Mouse (Mus musculus) limb, embryonic 14.5 days (tissue): Measurements from ENCODE around the gene Higd1a. TPM values are rescaled to one million over a fixed set of nuclear protein-coding genes. Genes with fewer than 3 reads are reported as not detected.
A peak's percentile ranks its signal among the peaks of the same experiment; 100 is the strongest.

Experiments
- ATAC-seq: fragments of 200-750 bp; cut with Nextera tagmentation; 2 replicates; pipeline ENCODE4 v1.8.0; 2017; ENCODE audit warnings: low read depth, moderate number of reproducible peaks, moderate TSS enrichment; ENCODE audit not compliant: low FRiP score
- DNase-seq: peaks from one replicate; pipeline ENCODE4 v3.0.0-alpha.2; 2015; ENCODE audit warnings: low spot score
- H3K27ac ChIP-seq: fragments of 300-500 bp; sonication (generic); replicated peaks from 2 replicates; pipeline ENCODE4 v1.5.1; 2014; ENCODE audit warnings: low read depth, mild to moderate bottlenecking, low read length, moderate library complexity, mixed read lengths
- H3K27me3 ChIP-seq: fragments of 300-500 bp; sonication (generic); 2 replicates; pipeline ENCODE4 v1.6.1; 2014; ENCODE audit warnings: low read length, mixed read lengths; ENCODE audit not compliant: control insufficient read depth, insufficient read depth
- H3K36me3 ChIP-seq: fragments of 300-500 bp; sonication (generic); 2 replicates; pipeline ENCODE4 v1.6.1; 2014; ENCODE audit warnings: mild to moderate bottlenecking, low read length, moderate library complexity, mixed read lengths; ENCODE audit not compliant: control insufficient read depth, insufficient read depth
- H3K4me1 ChIP-seq: fragments of 300-500 bp; sonication (generic); 2 replicates; pipeline ENCODE4 v1.6.1; 2014; ENCODE audit warnings: antibody characterized with exemption, low read length, mixed read lengths; ENCODE audit not compliant: control insufficient read depth, insufficient read depth
- H3K4me2 ChIP-seq: fragments of 300-500 bp; sonication (generic); replicated peaks from 2 replicates; pipeline ENCODE4 v1.6.1; 2014; ENCODE audit warnings: low read depth, mild to moderate bottlenecking, low read length, moderate library complexity; ENCODE audit not compliant: severe bottlenecking
- H3K4me3 ChIP-seq: fragments of 300-500 bp; sonication (generic); replicated peaks from 2 replicates; pipeline ENCODE4 v1.5.1; 2014; ENCODE audit warnings: low read length
- H3K9ac ChIP-seq: fragments of 300-500 bp; sonication (generic); 2 replicates; pipeline ENCODE4 v1.6.1; 2014; ENCODE audit warnings: mild to moderate bottlenecking, low read depth, low read length, moderate library complexity; ENCODE audit not compliant: severe bottlenecking
- H3K9me3 ChIP-seq: fragments of 300-500 bp; sonication (generic); 2 replicates; pipeline ENCODE4 v1.6.1; 2016; ENCODE audit warnings: low read length; ENCODE audit not compliant: control insufficient read depth
- POLR2A ChIP-seq: fragments of 200-500 bp; IDR thresholded peaks from 2 replicates; pipeline ENCODE4 v1.8.0; 2012; ENCODE audit warnings: inconsistent platforms, mild to moderate bottlenecking, moderate library complexity, borderline replicate concordance; ENCODE audit not compliant: insufficient read depth, insufficient read length; ENCODE audit errors: extremely low read depth
- WGBS: fragments of 180-500 bp; shearing (Covaris S2); extraction: QIAGEN DNeasy Blood & Tissue Kit; methylation state at CpG from one replicate; pipeline ENCODE4 v1.1.7; 2014; 5-methylcytosine and 5-hydroxymethylcytosine counted together
- polyA plus RNA-seq, 2 experiments: library from polyadenylated mRNA; depleted of rRNA in 1 of 2; stranded (reverse) in 1 of 2; unstranded in 1 of 2; fragments of >200 nt; fragmentation: Nextera tagmentation in 1 of 2; extraction: Ambion mirVana in 1 of 2; gene quantifications; 2 replicates each; pipeline versions ENCODE4 v1.2.1 to v1.2.3; 2012 to 2014

Higd1a gene
- polyA plus RNA-seq, 2 experiments, result 71.0 to 235 TPM

- DNase-seq, result no peak
- no peak overlapping the region for H3K4me2 ChIP-seq
- WGBS, result 83% methylated on average over 11 of the region's 11 CpGs
Observed at GRCm38 (mm10) chr9:121833825-121834224, 24.3 kb downstream of the Higd1a start.

GRCm38 (mm10) chr9:121830956-121831293, 27.2 kb downstream of the Higd1a start:
- Histone ChIP-seq H3K9ac (no peak overlapping the region), H3K36me3 (no peaks in the 10 kb centered on the region), H3K9me3 (no peaks in the 10 kb centered on the region), H3K4me3 (no peak overlapping the region), H3K27me3 (no peaks in the 10 kb centered on the region), H3K27ac (no peak overlapping the region), H3K4me2 (no peak overlapping the region), H3K4me1 (no peaks in the 10 kb centered on the region)
- DNase-seq, result peak; percentile 68
- ATAC-seq, result peak; percentile 57; the same call in 1 of the 2 replicates
- no peak for TF ChIP-seq POLR2A
- 19% methylated on average over 6 of the region's 6 CpGs for WGBS

More at GRCm38 (mm10) chr9:121833825-121834224, 24.3 kb downstream of the Higd1a start:
- H3K27me3 ChIP-seq, result no peaks in the 10 kb centered on the region
- H3K9ac ChIP-seq, result no peak overlapping the region
- no peaks in the 10 kb centered on the region for H3K9me3 ChIP-seq
- H3K27ac ChIP-seq, result no peak overlapping the region
- no peak overlapping the region for H3K4me3 ChIP-seq
- H3K4me1 ChIP-seq, result no peaks in the 10 kb centered on the region
- H3K36me3 ChIP-seq, result no peaks in the 10 kb centered on the region
- ATAC-seq, result no peak
- no peak for TF ChIP-seq POLR2A

GRCm38 (mm10) chr9:121830243-121830955, 27.8 kb downstream of the Higd1a start:
- H3K27ac ChIP-seq, result no peak overlapping the region
- H3K4me1 ChIP-seq, result no peaks in the 10 kb centered on the region
- TF ChIP-seq POLR2A, result no peak
- no peak overlapping the region for H3K4me2 ChIP-seq
- H3K27me3 ChIP-seq, result no peaks in the 10 kb centered on the region
- no peak overlapping the region for H3K9ac ChIP-seq
- WGBS, result 83% methylated on average over 6 of the region's 6 CpGs
- DNase-seq, result peak; percentile 68
- no peak overlapping the region for H3K4me3 ChIP-seq
- ATAC-seq, result no peak
- H3K9me3 ChIP-seq, result no peaks in the 10 kb centered on the region
- H3K36me3 ChIP-seq, result no peaks in the 10 kb centered on the region

- 58% methylated on average over 7 of the region's 7 CpGs for WGBS
- DNase-seq, result no peak
- no peak overlapping the region for H3K9ac ChIP-seq
- no peak for ATAC-seq
- H3K4me1 ChIP-seq, result no peaks in the 10 kb centered on the region
- H3K4me2 ChIP-seq, result no peak overlapping the region
- H3K4me3 ChIP-seq, result no peak overlapping the region
- no peak for TF ChIP-seq POLR2A
- no peaks in the 10 kb centered on the region for H3K36me3 ChIP-seq
- H3K27ac ChIP-seq, result no peak overlapping the region
- no peaks in the 10 kb centered on the region for H3K9me3 ChIP-seq
- H3K27me3 ChIP-seq, result no peaks in the 10 kb centered on the region
Observed at GRCm38 (mm10) chr9:121829270-121829992, 28.7 kb downstream of the Higd1a start.

- 80% methylated on average over 6 of the region's 6 CpGs for WGBS
- Histone ChIP-seq H3K9me3 (no peaks in the 10 kb centered on the region), H3K9ac (no peak overlapping the region), H3K4me1 (no peaks in the 10 kb centered on the region), H3K4me3 (no peak overlapping the region), H3K27ac (no peak overlapping the region), H3K4me2 (no peak overlapping the region), H3K36me3 (no peaks in the 10 kb centered on the region), H3K27me3 (no peaks in the 10 kb centered on the region)
- TF ChIP-seq POLR2A, result no peak
- DNase-seq (no peak), ATAC-seq (no peak)
Observed at GRCm38 (mm10) chr9:121828314-121828713, 29.8 kb downstream of the Higd1a start.
